Mouse (Mus musculus) brain, embryonic 14.5 days (tissue): ENCODE results near the gene Tpd52l2. TPM values are rescaled to one million over a fixed set of nuclear protein-coding genes. Genes with fewer than 3 reads are reported as not detected.

Experiments used
- DNase-seq: peaks from one replicate; pipeline ENCODE4 v3.0.0-alpha.2; 2011; ENCODE audit warnings: low read depth
- CTCF ChIP-seq: fragments of 200-500 bp; IDR thresholded peaks from 2 replicates; pipeline ENCODE4 v1.5.1; 2012; ENCODE audit warnings: inconsistent platforms, mild to moderate bottlenecking, moderate library complexity, borderline replicate concordance; ENCODE audit not compliant: insufficient read depth, insufficient read length; ENCODE audit errors: extremely low read depth
- POLR2A ChIP-seq: fragments of 200-500 bp; IDR thresholded peaks from 2 replicates; pipeline ENCODE4 v1.6.1; 2012; ENCODE audit warnings: mild to moderate bottlenecking, inconsistent platforms, borderline replicate concordance; ENCODE audit not compliant: poor library complexity, insufficient read depth, insufficient read length, severe bottlenecking; ENCODE audit errors: extremely low read depth
- polyA plus RNA-seq: library from polyadenylated mRNA; depleted of rRNA; stranded (reverse); fragments of >200 nt; gene quantifications from 2 replicates; pipeline ENCODE4 v1.2.3, GENCODE M21; 2012; rRNA removed

Gene Tpd52l2
- polyA plus RNA-seq, 1 experiment = 94.9 TPM

DNA sequence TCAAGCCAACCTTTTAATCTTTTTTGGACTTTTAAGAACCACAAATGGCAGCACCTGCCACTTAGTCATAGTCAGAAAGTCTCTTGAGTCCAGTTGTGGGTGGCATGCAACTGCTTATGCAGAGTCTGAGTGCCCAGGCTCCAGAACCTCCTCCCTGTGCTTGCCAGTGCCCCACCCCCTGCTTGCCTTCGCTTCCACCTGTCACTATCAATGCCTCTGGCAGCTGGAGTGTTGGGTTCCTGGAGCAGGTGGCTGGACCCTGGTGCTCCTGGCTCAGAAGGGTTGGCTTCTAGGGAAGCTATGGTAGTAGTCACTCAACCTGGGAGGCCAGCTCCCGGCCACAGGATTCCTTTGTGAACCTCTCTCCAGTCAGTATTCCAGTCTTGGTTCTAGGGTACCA is 53.3 kb downstream of the Tpd52l2 start:
- DNase-seq = no peak
- TF ChIP-seq POLR2A (no peak), CTCF (no peak)

DNA sequence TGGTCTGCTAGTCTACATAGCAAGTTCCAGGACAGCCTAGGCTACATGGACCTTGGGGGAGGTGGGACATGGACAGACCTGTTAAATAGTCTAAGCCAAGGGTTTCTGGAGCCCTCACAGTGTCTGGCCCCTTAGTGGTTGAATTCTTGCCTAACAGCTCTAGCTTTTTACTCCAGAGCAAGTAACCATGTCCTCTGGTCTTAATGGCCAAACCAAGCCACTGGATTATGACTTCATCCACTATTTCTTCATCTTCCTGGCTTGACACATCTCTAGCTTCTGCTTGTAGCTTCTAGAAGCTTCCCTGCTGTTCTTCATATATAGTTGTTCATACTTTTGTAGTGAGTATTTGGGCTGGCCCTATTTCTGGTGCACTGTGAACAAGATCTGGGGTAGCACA is 56.8 kb downstream of the Tpd52l2 start:
- no peak for TF ChIP-seq POLR2A
- TF ChIP-seq CTCF = no peak

DNA sequence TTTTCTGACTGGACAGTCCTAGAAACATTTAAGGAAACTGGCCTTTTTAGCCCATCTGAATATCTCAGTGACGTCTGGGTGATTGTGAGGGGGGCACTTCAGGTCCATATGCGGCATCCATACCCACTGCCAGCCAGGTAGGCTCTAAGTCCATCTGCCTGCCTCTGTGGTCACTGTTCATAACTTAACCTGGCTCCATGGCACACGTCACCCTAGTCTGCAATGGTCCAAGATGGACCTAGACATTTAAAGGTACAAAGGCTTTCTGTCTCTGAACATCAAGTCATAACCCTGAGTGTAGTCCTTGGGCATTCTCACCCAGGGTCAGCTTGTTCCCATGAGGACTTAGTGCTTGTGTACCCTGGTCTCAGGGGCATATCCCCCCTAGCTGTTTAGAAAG is 70.4 kb downstream of the Tpd52l2 start:
- TF ChIP-seq CTCF = no peak
- no peak for TF ChIP-seq POLR2A
- no peak for DNase-seq

More for the DNA sequence above, 56.8 kb downstream of the Tpd52l2 start:
- no peak for DNase-seq

Other genes with a start within 250 kb of the Tpd52l2 start
- 34.6 and 43.3 TPM in 2 replicates for gene Gmeb2, start 209.1 kb upstream of the Tpd52l2 start, polyA plus RNA-seq
- 774 and 800 TPM in 2 replicates for gene Stmn3, start 182.6 kb upstream of the Tpd52l2 start, polyA plus RNA-seq
- gene Rtel1, start 177.4 kb upstream of the Tpd52l2 start, polyA plus RNA-seq = 88.7 and 133 TPM in 2 replicates
- 117 and 126 TPM in 2 replicates for gene Zgpat, start 132.2 kb upstream of the Tpd52l2 start, polyA plus RNA-seq
- gene Arfrp1, start 131.7 kb upstream of the Tpd52l2 start, polyA plus RNA-seq = 92.9 and 110 TPM in 2 replicates
- 98.7 and 147 TPM in 2 replicates for gene Lime1, start 117.1 kb upstream of the Tpd52l2 start, polyA plus RNA-seq
- gene Zbtb46, start 37.7 kb upstream of the Tpd52l2 start, polyA plus RNA-seq = 12.1 and 18.4 TPM in 2 replicates
- gene Abhd16b, start 3.9 kb upstream of the Tpd52l2 start, polyA plus RNA-seq = not detected in 2 replicates
- gene Dnajc5, start 23.3 kb downstream of the Tpd52l2 start, polyA plus RNA-seq = 152 and 190 TPM in 2 replicates
- 125 and 204 TPM in 2 replicates for gene Uckl1, start 87.8 kb downstream of the Tpd52l2 start, polyA plus RNA-seq
- 30.9 and 44.4 TPM in 2 replicates for gene Prpf6, start 94.7 kb downstream of the Tpd52l2 start, polyA plus RNA-seq
- 105 and 142 TPM in 2 replicates for gene Zfp512b, start 95.7 kb downstream of the Tpd52l2 start, polyA plus RNA-seq
- gene Samd10, start 102.1 kb downstream of the Tpd52l2 start, polyA plus RNA-seq = 161 and 163 TPM in 2 replicates
- 0.10 and 0.27 TPM in 2 replicates for gene Gm29797, start 159.9 kb downstream of the Tpd52l2 start, polyA plus RNA-seq
- 26.8 and 31.6 TPM in 2 replicates for gene Sox18, start 174.5 kb downstream of the Tpd52l2 start, polyA plus RNA-seq
- 55.9 and 82.2 TPM in 2 replicates for gene Tcea2, start 183.2 kb downstream of the Tpd52l2 start, polyA plus RNA-seq
- gene Rgs19, start 196.8 kb downstream of the Tpd52l2 start, polyA plus RNA-seq = 75.9 and 87.7 TPM in 2 replicates
- gene Lkaaear1, start 201.3 kb downstream of the Tpd52l2 start, polyA plus RNA-seq = not detected in 2 replicates
- 91.7 and 102 TPM in 2 replicates for gene Oprl1, start 217.9 kb downstream of the Tpd52l2 start, polyA plus RNA-seq